Mouse (Mus musculus): Measurements from ENCODE around the gene Copz2.

- no peak for TF ChIP-seq CTCF (IDR thresholded peaks at IDR 0.05; ENCODE audit: control insufficient read depth, insufficient read depth, insufficient read length)
- no peak for TF ChIP-seq FOSL1 (IDR thresholded peaks at IDR 0.05; ENCODE audit: insufficient read depth, low read length, poor library complexity, severe bottlenecking)
- no peak for TF ChIP-seq MYOD1 (IDR thresholded peaks at IDR 0.05; ENCODE audit: control insufficient read depth, insufficient read length, low read depth)
Observed at GRCm38 (mm10) chr11:96832973-96833372, 16.7 kb upstream of the Copz2 start.
